21 mouse cellular contexts compared by ENCODE assay signal in genomic region chr2:49359706-49360105, GRCm38 (mm10).
DNase-seq lines count a peak whose midpoint lies in the region; ATAC-seq and TF ChIP-seq lines count a peak whose summit lies in the region.
"Had no signal": no experiment of that assay in that cellular context is flagged by ENCODE, and none has a peak within 500 bp of the region (broad histone marks: within the 10 kb centered on the region; RNA-seq: fewer than 3 reads in every experiment).

No protein-coding gene starts in this region.

- H3K4me3 ChIP-seq in intestine, postnatal 0 days (ENCODE audit: low read depth, low read length), result no peak overlapping the region
- H3K4me3 ChIP-seq in intestine, embryonic 15.5 days (replicated peaks), result no peak overlapping the region
- no peak overlapping the region for H3K4me3 ChIP-seq in thymus, adult 2 months (ENCODE audit: control insufficient read depth, insufficient read depth, low read length)
- no peak overlapping the region for H3K4me3 ChIP-seq in stomach, postnatal 0 days (ENCODE audit: low read depth, low read length)
- H3K4me3 ChIP-seq: embryonic facial prominence, embryonic 12.5 days; erythroblast, embryonic 14.5 days; hindbrain, embryonic 13.5 days; layer of hippocampus, adult 2 months; limb, embryonic 15.5 days had no signal

- TF ChIP-seq CTCF in intestine, postnatal 0 days (IDR thresholded peaks at IDR 0.05; ENCODE audit: low read depth), result peak; percentile 34; the same call in 1 of the 2 replicates
- no peak for TF ChIP-seq CTCF in thymus, adult 2 months (IDR thresholded peaks at IDR 0.05; ENCODE audit: borderline replicate concordance, control insufficient read depth, extremely low read depth, insufficient read depth, low read length, poor library complexity)
- TF ChIP-seq CTCF in stomach, postnatal 0 days (IDR thresholded peaks at IDR 0.05; ENCODE audit: low read depth), result peak; percentile 46

- no peaks in the 10 kb centered on the region for H3K27me3 ChIP-seq in intestine, postnatal 0 days (replicated peaks; ENCODE audit: control insufficient read depth, insufficient read depth, low read length)
- no peaks in the 10 kb centered on the region for H3K27me3 ChIP-seq in intestine, embryonic 15.5 days (replicated peaks)
- no peaks in the 10 kb centered on the region for H3K27me3 ChIP-seq in thymus, adult 2 months (ENCODE audit: control insufficient read depth, insufficient read depth, low read length)
- H3K27me3 ChIP-seq in stomach, postnatal 0 days (ENCODE audit: control insufficient read depth, insufficient read depth, low read length), result no peaks in the 10 kb centered on the region
- H3K27me3 ChIP-seq: embryonic facial prominence, embryonic 12.5 days; hindbrain, embryonic 13.5 days; limb, embryonic 15.5 days had no signal

- no peak overlapping the region for H3K27ac ChIP-seq in intestine, postnatal 0 days (ENCODE audit: low read depth, low read length)
- no peak overlapping the region for H3K27ac ChIP-seq in intestine, embryonic 15.5 days
- H3K27ac ChIP-seq in thymus, adult 2 months (ENCODE audit: control insufficient read depth, insufficient read depth, low read length), result no peak overlapping the region
- H3K27ac ChIP-seq in stomach, postnatal 0 days (replicated peaks), result no peak overlapping the region
- H3K27ac ChIP-seq: embryonic facial prominence, embryonic 12.5 days; hindbrain, embryonic 13.5 days; layer of hippocampus, adult 2 months; limb, embryonic 15.5 days had no signal

- no peak overlapping the region for H3K4me2 ChIP-seq in intestine, postnatal 0 days (replicated peaks; ENCODE audit: low read depth)
- no peak overlapping the region for H3K4me2 ChIP-seq in intestine, embryonic 15.5 days (replicated peaks)
- no peak overlapping the region for H3K4me2 ChIP-seq in stomach, postnatal 0 days (replicated peaks; ENCODE audit: low read depth)
- H3K4me2 ChIP-seq: embryonic facial prominence, embryonic 12.5 days; hindbrain, embryonic 13.5 days; limb, embryonic 15.5 days had no signal

- no peak for TF ChIP-seq EP300 in stomach, postnatal 0 days (optimal IDR thresholded peaks at IDR 0.05)

- WGBS in intestine, postnatal 0 days, result 53% methylated on average over 4 of the region's 4 CpGs
- 62% methylated on average over 4 of the region's 4 CpGs for WGBS in intestine, embryonic 15.5 days
- WGBS in thymus, adult 2 months, result 49% methylated on average over 4 of the region's 4 CpGs
- WGBS in stomach, postnatal 0 days, result 54% methylated on average over 4 of the region's 4 CpGs

- H3K9ac ChIP-seq in intestine, postnatal 0 days (ENCODE audit: low read depth, low read length), result no peak overlapping the region
- H3K9ac ChIP-seq in intestine, embryonic 15.5 days, result no peak overlapping the region
- H3K9ac ChIP-seq in stomach, postnatal 0 days (ENCODE audit: low read length), result no peak overlapping the region
- H3K9ac ChIP-seq: embryonic facial prominence, embryonic 12.5 days; hindbrain, embryonic 13.5 days; limb, embryonic 15.5 days had no signal

- no peaks in the 10 kb centered on the region for H3K4me1 ChIP-seq in intestine, postnatal 0 days (replicated peaks; ENCODE audit: control insufficient read depth, insufficient read depth, low read length)
- H3K4me1 ChIP-seq in intestine, embryonic 15.5 days (replicated peaks), result no peaks in the 10 kb centered on the region
- no peaks in the 10 kb centered on the region for H3K4me1 ChIP-seq in thymus, adult 2 months (replicated peaks; ENCODE audit: control insufficient read depth, insufficient read depth, low read length)
- no peaks in the 10 kb centered on the region for H3K4me1 ChIP-seq in stomach, postnatal 0 days (replicated peaks; ENCODE audit: control insufficient read depth, insufficient read depth)
- H3K4me1 ChIP-seq: embryonic facial prominence, embryonic 12.5 days; hindbrain, embryonic 13.5 days had no signal

- H3K9me3 ChIP-seq in intestine, postnatal 0 days (ENCODE audit: control insufficient read depth), result no peaks in the 10 kb centered on the region
- H3K9me3 ChIP-seq in intestine, embryonic 15.5 days, result no peaks in the 10 kb centered on the region
- H3K9me3 ChIP-seq in stomach, postnatal 0 days (ENCODE audit: control insufficient read depth, low read length), result no peaks in the 10 kb centered on the region
- H3K9me3 ChIP-seq: embryonic facial prominence, embryonic 12.5 days; G1E; hindbrain, embryonic 13.5 days; limb, embryonic 15.5 days had no signal

- no peak for TF ChIP-seq POLR2A in thymus, adult 2 months (IDR thresholded peaks at IDR 0.05; ENCODE audit: control insufficient read depth, extremely low read depth, insufficient read depth, low read length, poor library complexity)

- no peak for ATAC-seq in intestine, postnatal 0 days
- ATAC-seq in intestine, embryonic 15.5 days, result no peak
- peak; percentile 52 for ATAC-seq in inflammation-experienced regulatory T-cells, adult 6 months
- no peak for ATAC-seq in stomach, postnatal 0 days (ENCODE audit: low FRiP score, low TSS enrichment)
- ATAC-seq: forebrain, embryonic 14.5 days had no signal

- peak; percentile 13 for DNase-seq in thymus, postnatal 4 days
- DNase-seq in thymus, adult 2 months, result no peak
- no peak for DNase-seq in stomach, postnatal 0 days (ENCODE audit: low spot score)
- DNase-seq in kidney, adult 11 months, result no peak
- DNase-seq in embryo, embryonic 10.5 days (ENCODE audit: low spot score), result no peak
- DNase-seq: cerebellum, adult 8-10 months; gastrocnemius, postnatal 25 days; kidney, adult 18-20 months; kidney, postnatal 14 days; retina, postnatal 1 day; thymus, postnatal 14 days had no signal

- H3K36me3 ChIP-seq in intestine, postnatal 0 days (ENCODE audit: control insufficient read depth, insufficient read depth), result no peaks in the 10 kb centered on the region
- no peaks in the 10 kb centered on the region for H3K36me3 ChIP-seq in intestine, embryonic 15.5 days
- no peaks in the 10 kb centered on the region for H3K36me3 ChIP-seq in thymus, adult 2 months (ENCODE audit: control insufficient read depth, insufficient read depth, low read length)
- H3K36me3 ChIP-seq in stomach, postnatal 0 days (ENCODE audit: control insufficient read depth, insufficient read depth, low read length), result no peaks in the 10 kb centered on the region
- H3K36me3 ChIP-seq: embryonic facial prominence, embryonic 12.5 days; G1E; hindbrain, embryonic 13.5 days; limb, embryonic 15.5 days had no signal
